Mouse (Mus musculus) cerebellum, adult 18-20 months (tissue): ENCODE data around the gene Spata2.

ENCODE experiments used
- DNase-seq, 2 experiments: peaks; one replicate each; pipeline ENCODE4 v3.0.0; 2021

The Spata2 gene

DNA sequence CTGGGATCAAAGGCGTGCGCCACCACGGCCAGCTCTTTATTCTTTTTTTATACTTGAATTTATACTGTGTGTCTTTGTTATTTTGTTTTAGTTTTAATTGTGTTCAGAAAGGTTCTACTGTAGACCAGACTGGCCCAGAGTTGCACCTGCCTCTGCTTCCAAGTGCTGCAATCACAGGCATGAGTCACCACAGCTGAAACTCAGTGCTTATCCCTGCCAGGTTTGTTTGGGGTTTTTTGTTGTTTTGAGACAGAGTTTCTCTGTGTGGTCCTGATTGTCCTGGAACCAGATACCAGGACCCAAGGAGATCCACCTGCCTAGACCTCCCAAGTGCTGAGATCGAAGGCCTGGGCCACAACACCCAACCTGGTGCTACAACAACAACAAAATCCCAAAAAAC is 15.9 kb upstream of the Spata2 start:
- DNase-seq: peak in 1 of 2 experiments; percentile 4

GRCm38 (mm10) chr2:167507719-167508385 is 15.2 kb upstream of the Spata2 start:
- peak in 1 of 2 experiments; percentile 1 for DNase-seq

DNA sequence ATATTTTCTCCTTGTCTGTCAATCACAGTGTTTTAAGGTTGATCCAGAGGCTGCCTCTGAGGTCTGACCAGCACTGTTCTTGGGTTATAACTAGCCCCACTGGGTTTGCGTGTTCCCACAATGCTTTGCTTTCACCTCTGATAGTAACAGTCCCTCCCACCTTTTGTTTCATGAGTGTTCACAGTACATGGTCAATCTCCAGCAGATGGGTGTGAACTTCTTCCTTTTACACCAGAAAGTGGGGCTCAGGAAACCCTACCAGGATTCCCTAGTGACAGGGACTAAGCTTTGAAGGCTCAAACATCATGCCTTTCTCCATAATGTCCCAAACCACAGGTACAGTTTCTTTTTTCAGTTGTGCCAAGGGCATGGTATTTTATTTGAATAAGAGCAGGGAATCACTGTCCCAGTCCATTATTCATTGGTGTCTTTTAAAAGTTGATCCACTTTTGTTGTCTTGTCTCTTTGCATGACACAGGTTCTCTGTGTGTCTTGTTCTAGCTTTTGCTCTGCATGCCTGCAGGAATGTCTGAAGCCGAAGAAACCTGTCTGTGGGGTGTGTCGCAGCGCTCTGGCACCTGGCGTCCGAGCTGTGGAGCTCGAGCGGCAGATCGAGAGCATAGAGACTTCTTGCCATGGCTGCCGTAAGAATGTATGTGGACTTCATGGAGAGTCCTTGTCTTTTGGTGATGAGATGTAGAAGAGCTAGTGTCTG is 14.0 kb upstream of the Spata2 start:
- DNase-seq: peak in 1 of 2 experiments; percentile 7

DNA sequence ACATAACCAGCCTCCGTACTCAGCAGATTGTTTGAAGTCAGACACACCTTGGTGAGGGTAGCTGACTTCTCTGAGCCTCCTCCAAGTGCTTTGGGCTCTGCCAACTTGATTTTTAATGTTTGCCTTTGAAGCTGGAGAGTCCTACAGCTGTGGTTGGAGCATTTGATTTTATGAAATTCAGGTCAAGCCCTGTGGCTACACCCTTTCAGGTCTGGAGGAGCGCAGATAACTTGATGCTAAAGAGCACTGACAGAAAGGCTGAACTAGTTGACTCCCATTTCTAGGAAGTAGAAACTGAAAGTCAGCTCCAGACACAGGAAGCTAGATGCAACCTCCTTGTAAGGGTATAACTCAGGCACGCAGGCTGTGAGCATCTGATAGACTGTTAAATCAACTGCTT is 12.4 kb upstream of the Spata2 start:
- peak in 1 of 2 experiments; percentile 1 for DNase-seq

DNA sequence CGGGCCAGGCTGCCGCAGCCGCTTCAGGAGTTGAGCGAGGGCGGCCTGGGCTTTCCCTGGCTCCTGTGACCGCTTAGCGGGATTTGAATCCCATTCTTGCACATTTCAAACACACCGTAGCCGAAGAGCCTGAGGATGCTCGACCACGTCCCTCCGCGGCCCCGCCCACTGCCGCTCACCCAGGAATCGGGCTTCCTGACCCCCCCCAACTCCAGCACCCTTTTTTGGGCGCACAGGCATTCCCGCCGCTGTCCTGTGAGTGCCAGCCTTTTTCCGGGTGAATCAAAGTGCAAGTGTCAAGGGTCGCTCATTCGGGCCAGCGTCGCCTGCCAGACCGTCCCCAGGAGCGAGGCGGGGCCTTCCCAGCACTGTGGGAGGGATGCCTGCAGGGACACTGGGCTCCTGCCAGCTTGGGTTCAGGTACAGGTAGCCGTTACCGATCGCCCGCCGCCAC is 11.2 kb upstream of the Spata2 start:
- DNase-seq: peak; percentile 60 to 70

GRCm38 (mm10) chr2:167503253-167503895 is 10.7 kb upstream of the Spata2 start:
- peak; percentile 86 to 91 for DNase-seq

DNA sequence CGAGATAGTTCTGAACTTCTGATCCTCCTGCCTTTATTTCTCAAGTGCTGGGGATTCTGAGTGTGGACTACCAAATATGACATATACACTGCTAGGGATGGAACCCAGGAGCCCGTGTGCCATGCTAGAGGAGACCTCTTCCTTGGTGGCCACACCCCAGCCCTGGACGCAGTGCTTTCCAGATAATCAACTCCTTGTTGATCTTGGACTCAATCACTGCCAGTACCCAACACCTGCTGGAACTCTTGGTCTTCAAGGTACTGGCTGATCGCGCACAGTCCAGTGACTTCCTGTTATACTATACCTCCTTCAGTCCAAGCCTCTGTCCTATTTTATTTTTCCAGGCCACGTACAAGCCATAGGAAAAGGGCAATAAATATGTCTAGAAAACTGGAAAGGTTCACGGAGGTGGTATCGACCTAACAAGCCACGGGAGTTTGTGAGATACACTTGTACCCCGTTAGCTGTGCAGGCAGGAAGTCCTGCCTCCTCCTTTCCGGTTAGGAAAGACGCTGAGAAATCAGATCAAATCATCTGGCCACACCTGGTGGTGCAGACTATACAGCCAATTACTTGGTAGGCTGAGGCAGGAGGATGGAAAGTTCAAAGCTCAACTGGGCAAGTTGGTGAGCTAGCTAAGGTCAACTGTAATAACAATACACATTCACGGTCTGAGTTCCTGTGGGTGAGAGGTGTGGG is 10.0 kb upstream of the Spata2 start:
- DNase-seq: peak in 1 of 2 experiments; percentile 4

GRCm38 (mm10) chr2:167497272-167497671 is 4.6 kb upstream of the Spata2 start:
- DNase-seq: no peak

DNA sequence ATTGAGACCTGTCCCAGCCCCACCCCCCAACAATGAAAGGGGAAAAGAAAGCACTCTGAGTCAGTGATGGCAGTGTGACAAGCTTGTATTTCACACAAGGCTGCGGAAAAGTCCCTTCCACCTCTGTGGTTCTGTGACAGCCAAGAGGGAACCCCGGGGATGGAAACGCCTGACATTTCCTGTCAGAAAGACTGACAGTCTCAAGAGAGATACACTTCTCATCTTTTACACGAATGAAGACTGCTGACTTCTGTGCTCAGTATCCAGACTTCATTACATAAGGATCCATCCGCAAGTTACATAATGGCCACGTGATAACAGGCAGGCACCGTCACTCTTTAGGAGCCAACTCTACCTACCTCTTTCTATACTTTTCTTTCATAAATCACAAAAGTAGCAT is 3.8 kb upstream of the Spata2 start:
- DNase-seq: no peak

GRCm38 (mm10) chr2:167491757-167492708 is 654 bp downstream of the Spata2 start, which contains the start of gene Rnf114:
TSS of gene Rnf114 (plus strand) at chr2:167492645.
- DNase-seq: no peak

- DNase-seq: no peak
These were observed 1.7 kb downstream of the Spata2 start for GRCm38 (mm10) chr2:167490813-167491525.

DNA sequence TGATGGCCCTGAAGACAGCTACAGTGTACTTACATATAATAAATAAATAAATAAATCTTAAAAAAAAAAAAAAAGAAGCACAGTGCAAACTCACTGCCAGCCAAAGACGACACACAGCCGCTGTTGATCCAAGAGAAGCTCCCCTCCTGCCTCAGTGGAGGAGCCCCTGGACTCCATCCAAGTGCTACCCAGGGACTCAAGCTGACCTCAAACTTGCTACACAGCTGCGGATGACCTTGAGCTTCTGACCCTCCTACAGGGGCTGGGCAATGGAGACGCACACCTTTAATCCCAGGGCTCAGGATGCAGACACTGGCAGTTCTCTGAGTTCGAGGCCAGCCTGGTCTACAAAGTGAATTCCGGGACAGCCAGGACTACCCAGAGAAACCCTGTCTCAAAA is 4.7 kb downstream of the Spata2 start:
- DNase-seq: no peak

- DNase-seq: no peak
These were observed 5.1 kb downstream of the Spata2 start for GRCm38 (mm10) chr2:167487551-167487950.

DNA sequence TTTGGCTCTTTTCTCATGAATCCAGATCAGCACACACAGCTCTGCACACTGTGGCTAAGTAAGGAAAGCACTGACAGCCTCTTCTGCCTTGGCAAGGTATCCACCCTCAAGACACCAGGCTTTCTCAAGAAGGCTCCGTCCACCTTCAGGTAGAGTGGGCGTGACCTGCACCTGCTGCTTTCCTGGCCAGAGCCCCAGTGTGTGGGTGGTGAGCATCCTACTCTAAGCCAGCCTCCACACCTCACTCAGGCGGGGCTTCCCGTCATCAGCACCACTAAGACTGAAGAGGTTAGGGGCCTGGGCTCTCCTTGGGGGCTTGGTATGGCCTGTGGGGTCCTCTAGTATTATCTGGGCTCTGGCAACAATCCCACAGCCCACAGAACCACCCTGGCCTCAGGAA is 6.1 kb downstream of the Spata2 start:
- peak; percentile 69 to 70 for DNase-seq

- DNase-seq: peak; percentile 91
These were observed 6.9 kb downstream of the Spata2 start for GRCm38 (mm10) chr2:167485501-167486377.

DNA sequence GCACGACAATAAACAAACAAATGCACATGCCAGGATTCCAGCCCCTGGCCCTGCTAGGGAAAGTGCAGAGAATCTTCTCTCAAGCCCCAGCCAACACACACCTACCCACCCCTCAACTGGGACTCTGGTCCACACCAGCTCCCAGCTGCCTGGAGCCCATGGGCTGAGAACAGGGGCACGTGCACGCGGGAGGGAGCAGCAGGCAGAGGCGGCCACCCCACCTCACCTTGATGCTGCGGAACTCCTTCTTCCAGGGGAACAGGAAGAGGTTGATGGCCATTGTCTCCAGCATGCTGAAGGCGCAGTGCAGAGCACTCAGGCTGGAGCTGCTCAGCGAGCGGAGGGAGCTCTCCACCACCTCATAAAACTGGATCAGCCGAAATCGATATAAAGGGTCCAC is 7.8 kb downstream of the Spata2 start:
- no peak for DNase-seq

GRCm38 (mm10) chr2:167483827-167484410 is 8.8 kb downstream of the Spata2 start:
- DNase-seq: peak; percentile 79

DNA sequence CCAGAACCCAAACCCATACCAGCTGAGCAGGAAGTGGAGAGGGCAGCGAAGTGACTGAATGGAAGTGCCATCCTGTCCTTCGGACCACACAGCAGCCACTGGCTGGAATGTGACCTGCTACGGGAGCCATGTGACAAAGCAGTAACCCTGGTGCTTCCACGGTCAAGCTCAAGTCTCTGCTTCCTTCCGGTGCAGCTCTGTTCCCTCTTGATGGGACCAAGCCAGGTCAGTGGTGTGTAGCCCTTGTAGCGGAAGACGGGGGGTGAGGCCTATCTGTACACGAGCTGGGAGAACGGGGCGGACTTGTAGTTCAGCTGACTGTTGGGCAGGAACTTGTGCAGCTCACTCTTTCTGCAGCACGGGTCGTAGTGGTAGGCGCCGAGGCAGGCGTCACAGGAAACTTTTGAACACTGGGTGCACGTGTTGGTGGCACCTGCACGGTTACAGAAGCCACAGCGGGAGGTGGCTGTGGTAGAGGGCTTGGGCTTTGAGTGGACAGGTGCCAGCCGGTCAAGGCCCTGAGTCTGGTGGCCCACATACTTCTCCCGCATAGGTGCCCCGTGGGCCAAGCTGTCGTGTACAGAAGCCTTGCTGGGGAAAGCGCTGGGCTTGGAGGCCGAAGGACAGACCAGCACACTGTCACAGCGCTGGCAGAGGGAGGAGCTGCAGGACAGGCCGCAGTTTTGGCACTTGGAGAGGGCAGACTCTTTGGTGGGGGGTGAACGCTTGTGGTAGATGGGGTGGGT is 9.4 kb downstream of the Spata2 start:
- DNase-seq: peak in 1 of 2 experiments; percentile 55

DNA sequence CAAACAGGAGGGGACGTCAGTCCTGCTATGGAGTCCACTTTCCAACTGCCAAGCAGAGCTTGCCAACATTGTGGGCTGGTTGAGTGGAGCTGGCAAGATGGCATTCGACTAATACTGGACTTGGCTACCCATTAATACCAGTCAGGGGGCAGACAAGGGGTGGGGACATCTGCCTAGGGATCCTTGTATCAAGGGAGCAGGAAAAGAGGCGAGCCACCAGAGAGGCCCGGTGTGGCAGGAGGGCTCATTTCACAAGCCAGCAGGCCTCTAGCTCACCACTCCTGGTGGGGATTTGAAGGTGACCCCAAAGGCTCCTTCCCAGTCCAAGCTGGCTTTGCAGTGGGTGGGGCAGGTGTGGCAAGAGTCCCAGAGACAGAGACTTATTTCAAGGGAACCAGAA is 10.0 kb downstream of the Spata2 start:
- no peak for DNase-seq
